In genomic region chr10:37194131-37194797, GRCm38 (mm10) we compare ENCODE assay signal across 9 mouse cellular contexts. TPM values are rescaled to one million over a fixed set of nuclear protein-coding genes. Genes with fewer than 3 reads are reported as not detected.
DNase-seq lines count a peak whose midpoint lies in the region; ATAC-seq and TF ChIP-seq lines count a peak whose summit lies in the region.
"Had no signal": no experiment of that assay in that cellular context is flagged by ENCODE, and none has a peak within 500 bp of the region (broad histone marks: within the 10 kb centered on the region; RNA-seq: fewer than 3 reads in every experiment).

No protein-coding gene starts in this region.

- no peak for DNase-seq in spleen, adult 2 months (ENCODE audit: low read depth in 1 of 2, low spot score in 2 of 2)
- DNase-seq in spleen, postnatal 4 days (ENCODE audit: low spot score in 2 of 2) = no peak
- DNase-seq in heart, adult 18-20 months = peak; percentile 77 to 79
- DNase-seq in testis, postnatal 14 days (ENCODE audit: low spot score) = peak; percentile 49
- DNase-seq in midbrain, embryonic 10.5 days (ENCODE audit: low spot score) = no peak

- H3K4me1 ChIP-seq in spleen, adult 2 months (ENCODE audit: control insufficient read depth, insufficient read depth, insufficient read length) = peaks cover 16% of the 10 kb centered on the region; the same call in 1 of the 2 replicates
- peaks cover 12% of the 10 kb centered on the region for H3K4me1 ChIP-seq in limb, embryonic 13.5 days
- H3K4me1 ChIP-seq in midbrain, embryonic 16.5 days (ENCODE audit: control insufficient read depth, insufficient read depth, low read length) = no peaks in the 10 kb centered on the region
- no peaks in the 10 kb centered on the region; the same call in 1 of the 2 replicates for H3K4me1 ChIP-seq in midbrain, embryonic 10.5 days
- H3K4me1 ChIP-seq: forebrain, embryonic 10.5 days had no signal

- TF ChIP-seq POLR2A in spleen, adult 2 months (IDR thresholded peaks at IDR 0.05; ENCODE audit: low read depth, low read length) = no peak

- 84% methylated on average over 15 of the region's 15 CpGs for WGBS in spleen, adult 2 months
- 57% methylated on average over 15 of the region's 15 CpGs for whole genome bisulfite sequencing in limb, embryonic 13.5 days
- WGBS in midbrain, embryonic 16.5 days = 93% methylated on average over 15 of the region's 15 CpGs
- WGBS in midbrain, embryonic 10.5 days = 91% methylated on average over 15 of the region's 15 CpGs

- no peak for TF ChIP-seq CTCF in spleen, adult 2 months (IDR thresholded peaks at IDR 0.05; ENCODE audit: extremely low read depth, insufficient read depth, insufficient read length, insufficient replicate concordance)

- no peak overlapping the region for H3K4me3 ChIP-seq in spleen, adult 2 months (ENCODE audit: extremely low read depth, insufficient read depth, insufficient read length)
- no peak overlapping the region for H3K4me3 ChIP-seq in limb, embryonic 13.5 days
- H3K4me3 ChIP-seq in midbrain, embryonic 16.5 days (ENCODE audit: low read depth, low read length) = no peak overlapping the region
- no peak overlapping the region for H3K4me3 ChIP-seq in midbrain, embryonic 10.5 days
- H3K4me3 ChIP-seq: forebrain, embryonic 10.5 days; megakaryocyte, embryonic 14.5 days had no signal

- no peaks in the 10 kb centered on the region for H3K36me3 ChIP-seq in spleen, adult 2 months (ENCODE audit: control insufficient read depth, insufficient read depth, low read length)
- H3K36me3 ChIP-seq in limb, embryonic 13.5 days = no peaks in the 10 kb centered on the region
- H3K36me3 ChIP-seq in midbrain, embryonic 16.5 days (ENCODE audit: control insufficient read depth, insufficient read depth, low read length) = no peaks in the 10 kb centered on the region
- H3K36me3 ChIP-seq in midbrain, embryonic 10.5 days = no peaks in the 10 kb centered on the region
- H3K36me3 ChIP-seq: forebrain, embryonic 10.5 days had no signal

- peak overlapping the region; percentile 17; the same call in 1 of the 2 replicates for H3K27ac ChIP-seq in spleen, adult 2 months (ENCODE audit: insufficient read depth, low read length)
- peak overlapping the region; percentile 83 for H3K27ac ChIP-seq in limb, embryonic 13.5 days
- no peak overlapping the region for H3K27ac ChIP-seq in midbrain, embryonic 16.5 days (ENCODE audit: low read length)
- H3K27ac ChIP-seq in midbrain, embryonic 10.5 days (replicated peaks) = no peak overlapping the region
- H3K27ac ChIP-seq: forebrain, embryonic 10.5 days had no signal

- H3K27me3 ChIP-seq in spleen, adult 2 months (ENCODE audit: control insufficient read depth, insufficient read depth, low read length) = no peaks in the 10 kb centered on the region
- no peaks in the 10 kb centered on the region for H3K27me3 ChIP-seq in limb, embryonic 13.5 days
- H3K27me3 ChIP-seq in midbrain, embryonic 16.5 days (ENCODE audit: control insufficient read depth, insufficient read depth, low read depth, low read length) = no peaks in the 10 kb centered on the region
- H3K27me3 ChIP-seq in midbrain, embryonic 10.5 days (ENCODE audit: low read depth, poor library complexity, severe bottlenecking) = no peaks in the 10 kb centered on the region
- H3K27me3 ChIP-seq: megakaryocyte, embryonic 14.5 days had no signal

- H3K9me3 ChIP-seq in limb, embryonic 13.5 days = no peaks in the 10 kb centered on the region
- no peaks in the 10 kb centered on the region for H3K9me3 ChIP-seq in midbrain, embryonic 16.5 days (replicated peaks; ENCODE audit: control insufficient read depth, low read length, poor library complexity, severe bottlenecking)
- no peaks in the 10 kb centered on the region for H3K9me3 ChIP-seq in midbrain, embryonic 10.5 days (replicated peaks)
- H3K9me3 ChIP-seq: forebrain, embryonic 10.5 days; megakaryocyte, embryonic 14.5 days had no signal

- no peak overlapping the region for H3K9ac ChIP-seq in limb, embryonic 13.5 days
- no peak overlapping the region for H3K9ac ChIP-seq in midbrain, embryonic 16.5 days (ENCODE audit: low read depth, low read length)

- H3K4me2 ChIP-seq in limb, embryonic 13.5 days (replicated peaks) = peak overlapping the region; percentile 16; the same call in 1 of the 2 replicates
- no peak overlapping the region for H3K4me2 ChIP-seq in midbrain, embryonic 16.5 days (ENCODE audit: low read length)

- peak; percentile 73 for ATAC-seq in limb, embryonic 13.5 days (ENCODE audit: low FRiP score, low read depth)
- no peak for ATAC-seq in midbrain, embryonic 16.5 days

RNA-seq across cellular contexts. Expression of gene Marcks, which starts 55.5 kb away (rescaled TPM):
- polyA plus RNA-seq in spleen, adult 2 months (2012; rRNA removed) = 30.1 and 46.9 TPM in 2 replicates
- 10 to 100 TPM; 31.1 to 31.3 TPM for total RNA-seq in heart, adult 18-20 months (2021)
- polyA plus RNA-seq in limb, embryonic 13.5 days (2015; fragmentation: Nextera tagmentation; extraction: Ambion mirVana) = 185 and 192 TPM in 2 replicates
- polyA plus RNA-seq in midbrain, embryonic 16.5 days (2015; fragmentation: Nextera tagmentation; extraction: Ambion mirVana) = 187 and 196 TPM in 2 replicates
- polyA plus RNA-seq in midbrain, embryonic 10.5 days (2016; fragmentation: Nextera tagmentation; extraction: Ambion mirVana) = 169 and 200 TPM in 2 replicates

Comparison
In these comparisons a context has a peak if more than half of its experiments do, and no peak if none do; other contexts are left out.
1. DNase-seq: peak in heart, adult 18-20 months (2 of 2) and testis, postnatal 14 days (single experiment); none in spleen, adult 2 months (0 of 2), spleen, postnatal 4 days (0 of 2) and midbrain, embryonic 10.5 days (single experiment).
2. H3K27ac ChIP-seq: peak in spleen, adult 2 months (single experiment) and limb, embryonic 13.5 days (single experiment); none in midbrain, embryonic 16.5 days (single experiment) and midbrain, embryonic 10.5 days (single experiment).